Mouse (Mus musculus): Measurements from ENCODE around the gene Sel1l2. TPM values are rescaled to one million over a fixed set of nuclear protein-coding genes. Genes with fewer than 3 reads are reported as not detected.
"Not testable (repeated sequence)": the region's sequence is repeated elsewhere in the genome, so short reads cannot be mapped to it uniquely, and the experiment has no call there.

The Sel1l2 gene
- polyA plus RNA-seq, 1 experiment from 2014 or later, result not detected

GRCm38 (mm10) chr2:140214519-140215027 is 174.9 kb downstream of the Sel1l2 start:
- WGBS, result 96% methylated on average over 4 of the region's 4 CpGs
- Histone ChIP-seq H3K27me3 (replicated peaks) (no peaks in the 10 kb centered on the region), H3K9ac (replicated peaks) (no peak overlapping the region), H3K4me3 (replicated peaks) (no peak overlapping the region), H3K4me2 (no peak overlapping the region), H3K27ac (replicated peaks) (no peak overlapping the region), H3K36me3 (no peaks in the 10 kb centered on the region), H3K9me3 (replicated peaks) (no peaks in the 10 kb centered on the region), H3K4me1 (0 out of 2 replicates have a peak, but pooled peaks cover 2% of the 10 kb centered on the region)
- no peak for ATAC-seq (ENCODE audit: low FRiP score)

GRCm38 (mm10) chr2:140203756-140204155 is 185.8 kb downstream of the Sel1l2 start:
- Histone ChIP-seq H3K9me3 (replicated peaks) (no peaks in the 10 kb centered on the region), H3K27me3 (replicated peaks) (no peaks in the 10 kb centered on the region), H3K4me2 (no peak overlapping the region), H3K9ac (replicated peaks) (no peak overlapping the region), H3K27ac (replicated peaks) (no peak overlapping the region), H3K4me3 (replicated peaks) (no peak overlapping the region), H3K4me1 (no peaks in the 10 kb centered on the region), H3K36me3 (peaks cover 43% of the 10 kb centered on the region)
- no peak for ATAC-seq (ENCODE audit: low FRiP score)
- 96% methylated on average over 7 of the region's 7 CpGs for WGBS

- 93% methylated on average over 5 of the region's 5 CpGs for WGBS
- H3K4me2 ChIP-seq, result no peak overlapping the region
- peaks cover 48% of the 10 kb centered on the region for H3K36me3 ChIP-seq
- no peak overlapping the region for H3K27ac ChIP-seq (replicated peaks)
- H3K4me1 ChIP-seq, result no peaks in the 10 kb centered on the region
- no peaks in the 10 kb centered on the region for H3K27me3 ChIP-seq (replicated peaks)
- no peak overlapping the region for H3K4me3 ChIP-seq (replicated peaks)
- ATAC-seq (ENCODE audit: low FRiP score), result no peak
- H3K9ac ChIP-seq (replicated peaks), result no peak overlapping the region
- H3K9me3 ChIP-seq (replicated peaks), result no peaks in the 10 kb centered on the region
These were observed 186.9 kb downstream of the Sel1l2 start for GRCm38 (mm10) chr2:140202573-140202972.

- Histone ChIP-seq H3K27me3 (replicated peaks) (no peaks in the 10 kb centered on the region), H3K4me3 (replicated peaks) (no peak overlapping the region), H3K9me3 (replicated peaks) (no peaks in the 10 kb centered on the region), H3K9ac (replicated peaks) (no peak overlapping the region), H3K36me3 (peaks cover 46% of the 10 kb centered on the region), H3K4me1 (no peaks in the 10 kb centered on the region), H3K4me2 (no peak overlapping the region), H3K27ac (replicated peaks) (no peak overlapping the region)
- WGBS, result 79% methylated on average over 2 of the region's 2 CpGs
- no peak for ATAC-seq (ENCODE audit: low FRiP score)
These were observed 188.8 kb downstream of the Sel1l2 start for GRCm38 (mm10) chr2:140200713-140201112.

GRCm38 (mm10) chr2:140185685-140186210 is 203.8 kb downstream of the Sel1l2 start:
- 91% methylated on average over 3 of the region's 3 CpGs for WGBS
- not testable (repeated sequence) for H3K27ac ChIP-seq (replicated peaks); H3K4me3 ChIP-seq (replicated peaks); ATAC-seq (ENCODE audit: low FRiP score); H3K9me3 ChIP-seq (replicated peaks); H3K9ac ChIP-seq (replicated peaks); H3K4me2 ChIP-seq; H3K27me3 ChIP-seq (replicated peaks); H3K4me1 ChIP-seq
- peaks cover 44% of the 10 kb centered on the region for H3K36me3 ChIP-seq

Other genes with a start within 250 kb of the Sel1l2 start
- gene Gm17374, start 237.7 kb downstream of the Sel1l2 start, polyA plus RNA-seq (2015; fragmentation: Nextera tagmentation; extraction: Ambion mirVana), result not detected in 2 replicates
- 18.6 and 20.4 TPM in 2 replicates for gene Esf1, start 219.1 kb downstream of the Sel1l2 start, polyA plus RNA-seq (2015; fragmentation: Nextera tagmentation; extraction: Ambion mirVana)
- 56.4 and 69.4 TPM in 2 replicates for gene Ndufaf5, start 219.1 kb downstream of the Sel1l2 start, polyA plus RNA-seq (2015; fragmentation: Nextera tagmentation; extraction: Ambion mirVana)
- gene Macrod2, start 5.6 kb upstream of the Sel1l2 start, polyA plus RNA-seq (2015; fragmentation: Nextera tagmentation; extraction: Ambion mirVana), result 76.1 and 89.4 TPM in 2 replicates